Mouse (Mus musculus) bone marrow macrophage, adult 2 months (primary cell): Measurements from ENCODE around the gene Slc7a8. TPM values are rescaled to one million over a fixed set of nuclear protein-coding genes. Genes with fewer than 3 reads are reported as not detected.
"Not testable (repeated sequence)": the region's sequence is repeated elsewhere in the genome, so short reads cannot be mapped to it uniquely, and the experiment has no call there.

Source experiments
- H3K27ac ChIP-seq: 2 replicates; pipeline ENCODE4 v1.5.1; 2012; ENCODE audit warnings: low read depth, low read length; ENCODE audit not compliant: insufficient read depth
- H3K4me1 ChIP-seq: 2 replicates; pipeline ENCODE4 v1.6.1; 2012; ENCODE audit warnings: low read length; ENCODE audit not compliant: control insufficient read depth, insufficient read depth
- H3K4me3 ChIP-seq: 2 replicates; pipeline ENCODE4 v1.5.1; 2012; ENCODE audit warnings: mild to moderate bottlenecking, low read length, moderate library complexity; ENCODE audit not compliant: insufficient read depth
- CTCF ChIP-seq: IDR thresholded peaks from 2 replicates; pipeline ENCODE4 v1.5.1; 2012; ENCODE audit warnings: low read depth, mild to moderate bottlenecking, low read length, moderate library complexity
- POLR2A ChIP-seq: IDR thresholded peaks from 2 replicates; pipeline ENCODE4 v1.6.1; 2012; ENCODE audit warnings: mild to moderate bottlenecking, low read depth, low read length, borderline replicate concordance
- polyA plus RNA-seq: library from polyadenylated mRNA; stranded (reverse); fragments of >200 nt; gene quantifications from 2 replicates; pipeline ENCODE4 v1.2.4, GENCODE M21; 2012; ENCODE audit not compliant: missing spikeins, insufficient read depth, insufficient read length

The Slc7a8 gene
- polyA plus RNA-seq, 1 experiment: 42.6 TPM

DNA sequence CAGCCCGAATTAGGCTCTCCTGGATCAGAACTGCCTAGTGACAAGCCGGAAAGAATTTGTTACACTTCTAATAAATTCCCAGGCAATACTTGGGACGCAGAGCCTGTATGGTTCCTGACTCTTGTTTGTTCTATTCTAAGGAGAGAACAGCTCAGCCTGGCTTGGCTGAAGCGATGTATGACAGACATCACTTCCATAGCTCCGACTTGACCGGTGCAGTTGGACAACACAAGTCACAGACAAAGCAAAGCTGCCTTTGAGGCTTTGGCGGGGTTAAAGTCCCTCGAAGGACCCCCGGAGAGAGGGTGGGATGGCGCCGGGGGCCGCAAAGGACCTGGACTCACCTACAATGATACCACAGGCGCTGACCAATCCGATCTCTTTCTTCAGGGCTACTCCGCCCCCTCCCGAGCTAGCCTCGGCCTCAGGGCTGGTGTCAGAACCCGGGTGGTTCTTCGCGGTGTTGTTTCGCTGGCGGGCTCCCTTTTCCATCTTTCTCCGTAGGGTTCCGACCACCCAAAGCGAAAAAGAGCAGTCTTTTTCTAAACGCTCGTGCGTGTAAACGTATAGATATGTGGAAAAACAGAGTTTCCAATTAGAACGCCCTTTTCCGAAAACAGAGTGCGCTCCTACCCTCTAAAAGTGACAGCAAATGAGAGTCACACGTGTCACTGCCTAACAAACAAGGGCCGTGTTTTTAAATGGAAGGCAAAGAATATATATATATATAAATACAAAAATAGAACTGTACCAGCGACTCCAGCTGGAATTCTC lies 723 bp downstream of the Slc7a8 start:
- peak overlapping the region; percentile 50; the same call in 1 of the 2 replicates for H3K27ac ChIP-seq
- TF ChIP-seq POLR2A: no peak
- TF ChIP-seq CTCF: no peak
- peaks cover 18% of the 10 kb centered on the region for H3K4me1 ChIP-seq
- H3K4me3 ChIP-seq: peak overlapping the region; percentile 83

DNA sequence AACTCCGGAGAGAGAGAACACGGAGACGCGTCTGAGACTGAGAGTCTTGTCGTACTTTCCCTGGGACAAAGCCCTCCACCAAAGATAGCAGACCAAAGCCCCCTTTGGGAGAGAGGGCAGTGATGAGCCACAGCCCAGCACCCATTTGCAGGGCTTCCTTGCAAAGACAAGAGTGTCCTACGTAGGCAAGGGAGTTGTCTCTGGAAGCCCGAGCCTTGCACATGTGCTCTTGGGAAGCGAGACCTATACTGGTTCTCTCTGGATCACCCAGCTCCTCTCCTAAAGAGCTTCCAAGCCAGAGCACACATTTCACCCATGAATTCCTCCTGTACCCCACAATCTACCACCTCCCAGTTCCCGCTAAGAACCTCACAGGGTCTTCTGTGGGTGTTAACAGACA lies 1.7 kb downstream of the Slc7a8 start:
- TF ChIP-seq POLR2A (no peak), CTCF (no peak)

DNA sequence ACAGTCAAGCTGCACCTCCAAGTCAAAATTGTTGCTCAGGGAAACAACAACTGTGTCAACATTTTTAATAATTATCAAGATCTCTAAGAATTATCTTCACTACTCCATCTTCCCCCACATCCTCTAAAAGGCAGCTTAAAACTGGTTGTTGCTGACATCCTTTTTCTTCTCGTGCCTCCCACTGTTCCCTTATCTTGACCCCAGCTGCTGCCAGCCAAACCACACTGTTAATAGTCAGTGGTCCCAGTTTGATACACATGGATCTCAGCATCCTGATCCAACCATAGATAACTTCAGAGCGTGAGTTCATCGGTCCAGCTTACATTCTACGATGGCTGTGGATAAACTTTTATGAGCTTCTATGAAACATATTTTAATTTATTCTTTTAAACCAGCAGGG lies 3.9 kb downstream of the Slc7a8 start:
- H3K27ac ChIP-seq: no peak overlapping the region
- H3K4me3 ChIP-seq: no peak overlapping the region
- H3K4me1 ChIP-seq: peaks cover 29% of the 10 kb centered on the region
- no peak for TF ChIP-seq POLR2A
- no peak for TF ChIP-seq CTCF

More for the DNA sequence above, 1.7 kb downstream of the Slc7a8 start:
- no peak overlapping the region for H3K27ac ChIP-seq
- H3K4me1 ChIP-seq: peaks cover 28% of the 10 kb centered on the region
- peak overlapping the region; percentile 83 for H3K4me3 ChIP-seq

DNA sequence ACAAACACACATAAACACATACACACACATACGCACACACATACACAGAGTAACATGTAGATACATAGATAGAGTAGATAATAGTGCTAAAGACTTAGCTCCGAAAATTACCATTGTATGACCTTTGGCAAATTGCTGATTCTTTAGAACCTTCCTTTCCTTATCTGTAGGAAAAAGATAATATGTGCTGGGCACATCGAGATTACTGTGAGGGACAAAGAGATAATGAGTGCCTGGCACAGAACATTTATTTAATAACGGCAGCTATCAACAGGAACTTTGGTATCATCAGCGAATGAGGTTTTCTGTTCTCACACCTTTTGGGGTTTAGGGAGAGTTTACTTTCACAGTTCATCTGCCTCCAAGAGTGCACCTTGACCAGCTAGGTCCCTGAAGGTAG lies 5.0 kb downstream of the Slc7a8 start:
- Histone ChIP-seq H3K4me3 (no peak overlapping the region), H3K4me1 (peaks cover 33% of the 10 kb centered on the region), H3K27ac (no peak overlapping the region)
- no peak for TF ChIP-seq POLR2A
- TF ChIP-seq CTCF: no peak

DNA sequence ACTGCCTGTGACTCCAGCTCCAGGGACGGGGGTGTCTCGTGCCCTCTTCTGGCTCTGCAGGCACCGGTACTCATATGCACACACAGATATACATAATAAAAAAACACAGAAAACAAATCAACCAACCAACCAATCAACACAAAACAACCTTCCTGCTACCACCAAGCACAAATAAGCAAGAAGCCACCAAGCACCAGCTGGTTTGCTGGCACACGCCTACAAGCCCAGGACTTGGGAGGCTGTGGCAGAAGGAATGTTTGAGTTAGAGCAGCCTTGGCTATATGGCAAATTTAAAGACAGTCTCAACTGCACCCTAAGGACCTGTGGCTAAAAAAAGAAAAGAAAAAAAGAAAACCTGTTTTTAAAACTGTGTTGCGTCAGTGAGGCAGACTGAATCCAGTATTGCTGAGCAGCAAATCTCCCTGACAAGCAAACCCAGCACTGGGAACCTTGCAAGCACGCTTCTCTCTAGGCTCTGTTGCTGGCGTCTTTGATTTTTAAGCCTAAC lies 6.2 kb downstream of the Slc7a8 start:
- no peak for TF ChIP-seq POLR2A
- no peak for TF ChIP-seq CTCF
- Histone ChIP-seq H3K27ac (no peak overlapping the region), H3K4me3 (no peak overlapping the region), H3K4me1 (peaks cover 43% of the 10 kb centered on the region)

- no peak overlapping the region for H3K27ac ChIP-seq
- H3K4me1 ChIP-seq: peaks cover 59% of the 10 kb centered on the region
- TF ChIP-seq POLR2A (no peak), CTCF (no peak)
Observed at GRCm38 (mm10) chr14:54772333-54772856, 9.4 kb downstream of the Slc7a8 start.

DNA sequence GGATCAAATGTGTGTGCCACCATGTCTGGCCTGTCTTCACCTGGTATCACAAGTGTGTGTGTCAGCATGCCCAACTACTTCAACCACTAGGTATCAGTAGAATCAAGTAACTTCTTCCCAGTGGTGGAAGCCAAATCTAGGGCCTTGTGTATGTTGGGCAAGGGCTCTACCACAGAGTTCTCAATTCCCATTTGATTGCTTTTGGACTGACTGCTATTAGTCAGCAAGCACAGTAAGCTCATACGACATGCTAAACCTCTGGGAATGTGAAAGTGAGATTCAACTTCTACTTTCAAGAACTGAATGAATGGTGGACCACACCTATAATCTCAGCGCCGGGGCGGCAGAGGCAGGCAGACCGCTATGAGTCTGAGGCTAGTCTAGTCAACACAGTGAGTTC lies 11.4 kb downstream of the Slc7a8 start:
- H3K4me3 ChIP-seq: no peak overlapping the region
- H3K27ac ChIP-seq: peak overlapping the region; percentile 35
- TF ChIP-seq CTCF: no peak
- TF ChIP-seq POLR2A: no peak
- H3K4me1 ChIP-seq: peaks cover 51% of the 10 kb centered on the region

More at GRCm38 (mm10) chr14:54772333-54772856, 9.4 kb downstream of the Slc7a8 start:
- H3K4me3 ChIP-seq: no peak overlapping the region

DNA sequence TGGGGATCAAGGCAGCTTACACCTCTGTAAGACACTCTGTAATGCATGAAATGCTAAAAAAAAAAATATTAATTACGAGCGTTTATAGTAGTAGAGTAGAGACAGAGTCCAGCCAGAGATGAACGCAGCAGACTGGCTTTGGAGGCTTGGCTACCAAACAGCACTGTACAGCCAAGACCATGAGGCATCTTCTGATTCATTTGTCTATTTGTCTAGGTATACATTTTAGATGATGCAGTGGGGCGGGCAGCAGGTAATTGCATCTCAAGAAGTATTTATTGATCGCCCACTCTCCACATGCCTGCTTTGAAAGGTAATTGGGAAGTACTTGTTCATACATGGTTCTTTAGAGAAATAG lies 12.7 kb downstream of the Slc7a8 start:
- Histone ChIP-seq H3K4me3 (no peak overlapping the region), H3K27ac (peak overlapping the region; percentile 89), H3K4me1 (peaks cover 47% of the 10 kb centered on the region)
- no peak for TF ChIP-seq POLR2A
- no peak for TF ChIP-seq CTCF

GRCm38 (mm10) chr14:54768314-54769067 lies 13.3 kb downstream of the Slc7a8 start:
- Histone ChIP-seq H3K4me3 (peak overlapping the region; percentile 14), H3K27ac (peak overlapping the region; percentile 89), H3K4me1 (peaks cover 47% of the 10 kb centered on the region)
- no peak for TF ChIP-seq CTCF
- no peak for TF ChIP-seq POLR2A

- H3K4me3 ChIP-seq, H3K27ac ChIP-seq: not testable (repeated sequence)
- peaks cover 41% of the 10 kb centered on the region for H3K4me1 ChIP-seq
Observed at GRCm38 (mm10) chr14:54766937-54767336, 14.8 kb downstream of the Slc7a8 start.
